Mouse (Mus musculus): ENCODE data around the gene Rbm33. TPM values are rescaled to one million over a fixed set of nuclear protein-coding genes. Genes with fewer than 3 reads are reported as not detected.

Rbm33 gene
- polyA plus RNA-seq, 1 experiment, result 33.3 TPM

- no peak overlapping the region for H3K27ac ChIP-seq (ENCODE audit: insufficient read depth, low read length)
- H3K36me3 ChIP-seq (ENCODE audit: control insufficient read depth, insufficient read depth, low read length), result no peaks in the 10 kb centered on the region
- no peaks in the 10 kb centered on the region for H3K4me1 ChIP-seq (ENCODE audit: control insufficient read depth, insufficient read depth, insufficient read length)
- DNase-seq (ENCODE audit: low read depth in 1 of 2, low spot score in 2 of 2), result no peak
- H3K27me3 ChIP-seq (ENCODE audit: control insufficient read depth, insufficient read depth, low read length), result peaks cover 28% of the 10 kb centered on the region
- no peak for TF ChIP-seq POLR2A (IDR thresholded peaks at IDR 0.05; ENCODE audit: low read depth, low read length)
- no peak for TF ChIP-seq CTCF (IDR thresholded peaks at IDR 0.05; ENCODE audit: extremely low read depth, insufficient read depth, insufficient read length, insufficient replicate concordance)
- whole genome bisulfite sequencing, result 9% methylated on average over 41 of the region's 41 CpGs
- H3K4me3 ChIP-seq (ENCODE audit: extremely low read depth, insufficient read depth, insufficient read length), result no peak overlapping the region
These were observed 142.7 kb downstream of the Rbm33 start for GRCm38 (mm10) chr5:28459456-28460225.

- peaks cover 34% of the 10 kb centered on the region for H3K27me3 ChIP-seq (ENCODE audit: control insufficient read depth, insufficient read depth, low read length)
These were observed 143.8 kb downstream of the Rbm33 start for GRCm38 (mm10) chr5:28460556-28461350.

GRCm38 (mm10) chr5:28461376-28461775 is 144.5 kb downstream of the Rbm33 start:
- Histone ChIP-seq H3K4me3 (ENCODE audit: extremely low read depth, insufficient read depth, insufficient read length) (no peak overlapping the region), H3K4me1 (ENCODE audit: control insufficient read depth, insufficient read depth, insufficient read length) (no peaks in the 10 kb centered on the region), H3K27ac (ENCODE audit: insufficient read depth, low read length) (no peak overlapping the region), H3K36me3 (ENCODE audit: control insufficient read depth, insufficient read depth, low read length) (no peaks in the 10 kb centered on the region), H3K27me3 (ENCODE audit: control insufficient read depth, insufficient read depth, low read length) (peaks cover 34% of the 10 kb centered on the region)
- no peak for TF ChIP-seq POLR2A (IDR thresholded peaks at IDR 0.05; ENCODE audit: low read depth, low read length)
- no peak for TF ChIP-seq CTCF (IDR thresholded peaks at IDR 0.05; ENCODE audit: extremely low read depth, insufficient read depth, insufficient read length, insufficient replicate concordance)
- DNase-seq (ENCODE audit: low read depth in 1 of 2, low spot score in 2 of 2), result no peak
- WGBS, result 22% methylated on average over 11 of the region's 11 CpGs

More at GRCm38 (mm10) chr5:28460556-28461350, 143.8 kb downstream of the Rbm33 start:
- no peaks in the 10 kb centered on the region for H3K36me3 ChIP-seq (ENCODE audit: control insufficient read depth, insufficient read depth, low read length)
- 4% methylated on average over 17 of the region's 17 CpGs for WGBS
- no peak for TF ChIP-seq POLR2A (IDR thresholded peaks at IDR 0.05; ENCODE audit: low read depth, low read length)
- TF ChIP-seq CTCF (IDR thresholded peaks at IDR 0.05; ENCODE audit: extremely low read depth, insufficient read depth, insufficient read length, insufficient replicate concordance), result no peak
- H3K27ac ChIP-seq (ENCODE audit: insufficient read depth, low read length), result no peak overlapping the region
- no peak for DNase-seq (ENCODE audit: low read depth in 1 of 2, low spot score in 2 of 2)
- H3K4me1 ChIP-seq (ENCODE audit: control insufficient read depth, insufficient read depth, insufficient read length), result no peaks in the 10 kb centered on the region
- H3K4me3 ChIP-seq (ENCODE audit: extremely low read depth, insufficient read depth, insufficient read length), result no peak overlapping the region

- H3K4me3 ChIP-seq (ENCODE audit: extremely low read depth, insufficient read depth, insufficient read length), result no peak overlapping the region
- no peak for DNase-seq (ENCODE audit: low read depth in 1 of 2, low spot score in 2 of 2)
- H3K4me1 ChIP-seq (ENCODE audit: control insufficient read depth, insufficient read depth, insufficient read length), result no peaks in the 10 kb centered on the region
- H3K27me3 ChIP-seq (ENCODE audit: control insufficient read depth, insufficient read depth, low read length), result peaks cover 34% of the 10 kb centered on the region
- 10% methylated on average over 33 of the region's 33 CpGs for WGBS
- no peaks in the 10 kb centered on the region for H3K36me3 ChIP-seq (ENCODE audit: control insufficient read depth, insufficient read depth, low read length)
- TF ChIP-seq CTCF (IDR thresholded peaks at IDR 0.05; ENCODE audit: extremely low read depth, insufficient read depth, insufficient read length, insufficient replicate concordance) (no peak), POLR2A (IDR thresholded peaks at IDR 0.05; ENCODE audit: low read depth, low read length) (no peak)
- H3K27ac ChIP-seq (ENCODE audit: insufficient read depth, low read length), result no peak overlapping the region
These were observed 146.0 kb downstream of the Rbm33 start for GRCm38 (mm10) chr5:28462741-28463590.

- H3K27ac ChIP-seq (ENCODE audit: insufficient read depth, low read length), result no peak overlapping the region
These were observed 146.7 kb downstream of the Rbm33 start for GRCm38 (mm10) chr5:28463656-28464055.

GRCm38 (mm10) chr5:28464361-28465098 is 147.6 kb downstream of the Rbm33 start:
- TF ChIP-seq CTCF (IDR thresholded peaks at IDR 0.05; ENCODE audit: extremely low read depth, insufficient read depth, insufficient read length, insufficient replicate concordance) (no peak), POLR2A (IDR thresholded peaks at IDR 0.05; ENCODE audit: low read depth, low read length) (no peak)
- Histone ChIP-seq H3K4me3 (ENCODE audit: extremely low read depth, insufficient read depth, insufficient read length) (no peak overlapping the region), H3K27me3 (ENCODE audit: control insufficient read depth, insufficient read depth, low read length) (peaks cover 23% of the 10 kb centered on the region), H3K36me3 (ENCODE audit: control insufficient read depth, insufficient read depth, low read length) (no peaks in the 10 kb centered on the region), H3K4me1 (ENCODE audit: control insufficient read depth, insufficient read depth, insufficient read length) (no peaks in the 10 kb centered on the region), H3K27ac (ENCODE audit: insufficient read depth, low read length) (no peak overlapping the region)
- WGBS, result 3% methylated on average over 75 of the region's 76 CpGs
- DNase-seq (ENCODE audit: low read depth in 1 of 2, low spot score in 2 of 2), result no peak

More at GRCm38 (mm10) chr5:28463656-28464055, 146.7 kb downstream of the Rbm33 start:
- Histone ChIP-seq H3K36me3 (ENCODE audit: control insufficient read depth, insufficient read depth, low read length) (no peaks in the 10 kb centered on the region), H3K27me3 (ENCODE audit: control insufficient read depth, insufficient read depth, low read length) (peaks cover 30% of the 10 kb centered on the region), H3K4me3 (ENCODE audit: extremely low read depth, insufficient read depth, insufficient read length) (no peak overlapping the region), H3K4me1 (ENCODE audit: control insufficient read depth, insufficient read depth, insufficient read length) (no peaks in the 10 kb centered on the region)
- 8% methylated on average over 10 of the region's 10 CpGs for WGBS
- DNase-seq (ENCODE audit: low read depth in 1 of 2, low spot score in 2 of 2), result no peak
- TF ChIP-seq POLR2A (IDR thresholded peaks at IDR 0.05; ENCODE audit: low read depth, low read length) (no peak), CTCF (IDR thresholded peaks at IDR 0.05; ENCODE audit: extremely low read depth, insufficient read depth, insufficient read length, insufficient replicate concordance) (no peak)

Measured in spleen, adult 2 months (tissue).